Mouse (Mus musculus) MEL (cell line): Measurements from ENCODE around the gene Tnfrsf21. TPM values are rescaled to one million over a fixed set of nuclear protein-coding genes. Genes with fewer than 3 reads are reported as not detected.

Source experiments
- DNase-seq: peaks from one replicate; pipeline ENCODE4 v3.0.0; 2011; ENCODE audit warnings: low read depth, low spot score
- H3K27ac ChIP-seq: 2 replicates; pipeline ENCODE4 v1.5.1; 2012; ENCODE audit warnings: low read depth, mild to moderate bottlenecking, control low read depth, low read length, moderate library complexity; ENCODE audit not compliant: control insufficient read depth
- H3K27me3 ChIP-seq, 2 experiments: fragments of 150-350 bp in 1 of 2; sonication (generic) in 1 of 2; 2 replicates each; pipeline ENCODE4 v1.6.1; 2012; ENCODE audit warnings: low read length in 2 of 2, mild to moderate bottlenecking in 2 of 2, improper control_type of control experiment in 1 of 2, moderate library complexity in 1 of 2; ENCODE audit not compliant: insufficient read depth in 2 of 2, control insufficient read depth in 1 of 2
- H3K36me3 ChIP-seq, 2 experiments: 2 replicates each; pipeline ENCODE4 v1.6.1; 2012 to 2014; ENCODE audit warnings: low read length in 2 of 2, improper control_type of control experiment in 1 of 2, inconsistent platforms in 1 of 2, mild to moderate bottlenecking in 1 of 2; ENCODE audit not compliant: insufficient read depth in 2 of 2, control insufficient read depth in 1 of 2
- H3K4me1 ChIP-seq, 2 experiments: fragments of 150-350 bp in 1 of 2; sonication (generic) in 1 of 2; 2 replicates each; pipeline ENCODE4 v1.6.1; 2012; ENCODE audit warnings: low read length in 2 of 2, improper control_type of control experiment in 1 of 2, mild to moderate bottlenecking in 1 of 2; ENCODE audit not compliant: insufficient read depth in 2 of 2, control insufficient read depth in 1 of 2
- H3K4me3 ChIP-seq, 2 experiments: fragments of 150-350 bp in 1 of 2; sonication (generic) in 1 of 2; 2 replicates each; pipeline ENCODE4 v1.5.1; 2012; ENCODE audit warnings: low read depth in 2 of 2, low read length in 2 of 2, mild to moderate bottlenecking in 2 of 2, moderate library complexity in 2 of 2, control low read depth in 1 of 2, improper control_type of control experiment in 1 of 2; ENCODE audit not compliant: control insufficient read depth in 1 of 2, insufficient read depth in 1 of 2
- H3K79me2 ChIP-seq: 2 replicates; pipeline ENCODE4 v1.6.1; 2012; ENCODE audit warnings: mild to moderate bottlenecking, low read length, moderate library complexity; ENCODE audit not compliant: control insufficient read depth, poor library complexity, insufficient read depth
- H3K9ac ChIP-seq: 2 replicates; pipeline ENCODE4 v1.6.1; 2012; ENCODE audit warnings: low read depth, mild to moderate bottlenecking, control low read depth, low read length, moderate library complexity; ENCODE audit not compliant: control insufficient read depth, poor library complexity, severe bottlenecking
- H3K9me3 ChIP-seq: fragments of 150-350 bp; sonication (generic); replicated peaks from 2 replicates; pipeline ENCODE4 v1.6.1; 2012; ENCODE audit warnings: mild to moderate bottlenecking, low read length, improper control_type of control experiment, moderate library complexity; ENCODE audit not compliant: insufficient read depth
- BHLHE40 ChIP-seq: IDR thresholded peaks from 2 replicates; pipeline ENCODE4 v1.6.1; 2012; ENCODE audit warnings: low read depth, mild to moderate bottlenecking, inconsistent platforms, low read length, improper control_type of control experiment, borderline replicate concordance
- CHD1 ChIP-seq: IDR thresholded peaks from 2 replicates; pipeline ENCODE4 v1.6.1; 2012; ENCODE audit warnings: low read depth, mild to moderate bottlenecking, inconsistent platforms, low read length, improper control_type of control experiment
- CTCF ChIP-seq, 3 experiments: IDR thresholded peaks in 2 of 3; conservative IDR thresholded peaks in 1 of 3; 2 replicates each; pipeline ENCODE4 v1.5.1; 2011 to 2012; ENCODE audit warnings: low read length in 3 of 3, low read depth in 2 of 3, mild to moderate bottlenecking in 2 of 3, improper control_type of control experiment in 1 of 3, inconsistent platforms in 1 of 3, mixed read lengths in 1 of 3, moderate library complexity in 1 of 3; ENCODE audit not compliant: control insufficient read depth in 1 of 3, insufficient read depth in 1 of 3, poor library complexity in 1 of 3, severe bottlenecking in 1 of 3
- GATA1 ChIP-seq: IDR thresholded peaks from 2 replicates; pipeline ENCODE4 v1.6.1; 2011; ENCODE audit warnings: low read depth, low read length, improper control_type of control experiment
- MAFK ChIP-seq: IDR thresholded peaks from 2 replicates; pipeline ENCODE4 v1.6.1; 2011; ENCODE audit warnings: low read depth, mild to moderate bottlenecking, low read length, improper control_type of control experiment, borderline replicate concordance
- MXI1 ChIP-seq: IDR thresholded peaks from 2 replicates; pipeline ENCODE4 v1.6.1; 2011; ENCODE audit warnings: mild to moderate bottlenecking, low read depth, low read length, improper control_type of control experiment
- MYB ChIP-seq: IDR thresholded peaks from 2 replicates; pipeline ENCODE4 v1.6.1; 2011; ENCODE audit warnings: mild to moderate bottlenecking, low read depth, low read length, improper control_type of control experiment
- NELFE ChIP-seq: IDR thresholded peaks from 2 replicates; pipeline ENCODE4 v1.6.1; 2011; ENCODE audit warnings: low read depth, low read length, improper control_type of control experiment
- POLR2A ChIP-seq, 2 experiments: IDR thresholded peaks; 2 replicates each; pipeline ENCODE4 v1.6.1; 2011 to 2012; ENCODE audit warnings: low read length in 2 of 2, mild to moderate bottlenecking in 2 of 2, control low read depth in 1 of 2, improper control_type of control experiment in 1 of 2, low read depth in 1 of 2, moderate library complexity in 1 of 2; ENCODE audit not compliant: control insufficient read depth in 1 of 2, insufficient read depth in 1 of 2, poor library complexity in 1 of 2
- POLR2AphosphoS2 ChIP-seq: IDR thresholded peaks from 2 replicates; pipeline ENCODE4 v1.6.1; 2011; ENCODE audit warnings: low read length, improper control_type of control experiment
- POLR2AphosphoS5 ChIP-seq: IDR thresholded peaks from 2 replicates; pipeline ENCODE4 v1.6.1; 2012; ENCODE audit warnings: low read depth, borderline replicate concordance, mild to moderate bottlenecking, inconsistent platforms, low read length, moderate library complexity, mixed read lengths
- SMC3 ChIP-seq: IDR thresholded peaks from 2 replicates; pipeline ENCODE4 v1.6.1; 2011; ENCODE audit warnings: low read depth, low read length, improper control_type of control experiment
- TAL1 ChIP-seq: IDR thresholded peaks from 2 replicates; pipeline ENCODE4 v1.6.1; 2012; ENCODE audit warnings: mild to moderate bottlenecking, inconsistent platforms, low read length, moderate library complexity, mixed read lengths
- TCF12 ChIP-seq: IDR thresholded peaks from 2 replicates; pipeline ENCODE4 v1.6.1; 2014; ENCODE audit warnings: low read depth, mild to moderate bottlenecking, inconsistent platforms, low read length, improper control_type of control experiment, moderate library complexity
- USF1 ChIP-seq: IDR thresholded peaks from 2 replicates; pipeline ENCODE4 v1.6.1; 2014; ENCODE audit warnings: low read depth, mild to moderate bottlenecking, inconsistent platforms, low read length, improper control_type of control experiment, moderate library complexity
- ZKSCAN1 ChIP-seq: IDR thresholded peaks from 2 replicates; pipeline ENCODE4 v1.6.1; 2012; ENCODE audit warnings: low read depth, mild to moderate bottlenecking, inconsistent platforms, low read length, improper control_type of control experiment, moderate library complexity
- ZMIZ1 ChIP-seq: IDR thresholded peaks from 2 replicates; pipeline ENCODE4 v1.6.1; 2012; ENCODE audit warnings: low read depth, mild to moderate bottlenecking, inconsistent platforms, low read length, improper control_type of control experiment, moderate library complexity
- polyA plus RNA-seq, 2 experiments: library from polyadenylated mRNA; stranded (reverse) in 1 of 2; unstranded in 1 of 2; fragments of >175 nt in 1 of 2; fragments of >200 nt in 1 of 2; gene quantifications; 2 replicates each; pipeline versions ENCODE4 v1.2.1 to v1.2.4; 2012; ENCODE audit warnings: low replicate concordance in 2 of 2, low read depth in 1 of 2; ENCODE audit not compliant: insufficient read length in 2 of 2, insufficient read depth in 1 of 2, missing spikeins in 1 of 2
- total RNA-seq: library from RNA; depleted of rRNA; stranded (reverse); fragments of 300-350 nt; gene quantifications from 2 replicates; pipeline ENCODE4 v1.2.3, GENCODE M21; 2012

The Tnfrsf21 gene
- total and polyA plus RNA-seq, 3 experiments = not detected

- TF ChIP-seq NELFE = no peak
Measured at GRCm38 (mm10) chr17:43032489-43033036, 16.2 kb downstream of the Tnfrsf21 start (continued).

- no peaks in the 10 kb centered on the region for H3K79me2 ChIP-seq
- no peaks in the 10 kb centered on the region for H3K36me3 ChIP-seq
- no peaks in the 10 kb centered on the region for H3K4me1 ChIP-seq
- DNase-seq = no peak
- no peaks in the 10 kb centered on the region for H3K27me3 ChIP-seq
- no peaks in the 10 kb centered on the region for H3K9me3 ChIP-seq
- H3K27ac ChIP-seq = no peak overlapping the region
- no peak overlapping the region for H3K4me3 ChIP-seq
- H3K9ac ChIP-seq = no peak overlapping the region
- TF ChIP-seq CTCF (IDR thresholded peaks at IDR 0.05 in 2 of 3, conservative IDR thresholded peaks at IDR 0.05 in 1 of 3; ENCODE audit: control insufficient read depth in 1 of 3, insufficient read depth in 1 of 3, low read depth in 2 of 3, low read length in 3 of 3, poor library complexity in 1 of 3, severe bottlenecking in 1 of 3) (no peak), MAFK (no peak), TAL1 (no peak), MYB (no peak), POLR2AphosphoS2 (no peak), POLR2A (IDR thresholded peaks at IDR 0.05; ENCODE audit: control insufficient read depth in 1 of 2, insufficient read depth in 1 of 2, low read depth in 1 of 2, low read length in 2 of 2, poor library complexity in 1 of 2) (no peak), ZMIZ1 (no peak), ZKSCAN1 (no peak), MXI1 (no peak), GATA1 (no peak), POLR2AphosphoS5 (no peak), USF1 (no peak), CHD1 (no peak), BHLHE40 (no peak)
Measured at GRCm38 (mm10) chr17:43035386-43035785, 19.0 kb downstream of the Tnfrsf21 start.

- no peak overlapping the region for H3K4me3 ChIP-seq
- no peaks in the 10 kb centered on the region for H3K9me3 ChIP-seq
- no peak for DNase-seq
- no peak overlapping the region for H3K9ac ChIP-seq
- no peaks in the 10 kb centered on the region for H3K4me1 ChIP-seq
- TF ChIP-seq TCF12 (no peak), SMC3 (no peak), ZMIZ1 (no peak)
- no peak overlapping the region for H3K27ac ChIP-seq
- no peaks in the 10 kb centered on the region for H3K27me3 ChIP-seq
- H3K79me2 ChIP-seq = no peaks in the 10 kb centered on the region
- no peaks in the 10 kb centered on the region for H3K36me3 ChIP-seq
Measured at GRCm38 (mm10) chr17:43036058-43036757, 19.9 kb downstream of the Tnfrsf21 start.
